In the genomic region with DNA sequence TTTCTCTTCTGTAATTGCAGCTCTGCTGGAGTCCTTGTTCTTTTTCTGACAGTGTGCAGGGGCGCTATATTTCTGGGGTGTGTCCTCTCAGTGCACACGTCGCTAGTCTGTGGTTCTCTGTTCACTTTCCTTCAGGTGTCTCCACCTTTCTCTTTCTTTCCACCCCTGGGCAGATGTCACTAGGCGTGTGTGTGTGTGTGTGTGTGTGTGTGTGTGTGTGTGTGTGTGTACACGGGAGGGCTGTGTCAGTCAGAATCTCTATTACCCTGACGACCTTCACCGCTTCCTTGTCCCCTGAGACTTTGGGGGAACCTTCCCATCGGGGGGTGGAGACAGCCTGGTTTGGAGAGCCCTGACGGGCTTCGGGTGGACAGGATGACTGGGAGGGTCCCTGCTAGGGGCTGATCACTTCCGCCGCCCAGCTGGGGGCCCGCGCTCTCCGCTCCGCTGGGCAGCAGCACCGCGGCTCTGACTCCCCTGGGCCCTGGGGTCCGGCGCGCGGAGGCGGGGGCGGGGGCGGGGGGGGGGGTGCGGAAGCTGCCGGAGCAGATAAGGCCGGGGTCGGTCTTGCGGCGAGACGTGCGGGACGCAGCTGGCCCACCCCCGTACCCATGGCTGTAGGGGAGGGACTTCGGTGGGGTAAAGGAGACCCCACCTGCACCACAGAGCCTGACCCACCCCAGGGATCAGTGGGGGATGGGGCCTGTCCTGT, we compare ENCODE assay signal across 8 mouse cellular contexts. TPM values are rescaled to one million over a fixed set of nuclear protein-coding genes. Genes with fewer than 3 reads are reported as not detected.
DNase-seq lines count a peak whose midpoint lies in the region; ATAC-seq lines count a peak whose summit lies in the region.

No protein-coding gene starts in this region.

- no peaks in the 10 kb centered on the region for H3K36me3 ChIP-seq in heart, embryonic 11.5 days (ENCODE audit: control insufficient read depth, insufficient read depth, low read length)
- no peaks in the 10 kb centered on the region for H3K36me3 ChIP-seq in forebrain, embryonic 10.5 days (replicated peaks)
- no peaks in the 10 kb centered on the region for H3K36me3 ChIP-seq in limb, embryonic 12.5 days
- no peaks in the 10 kb centered on the region for H3K36me3 ChIP-seq in neural tube, embryonic 12.5 days

- H3K9ac ChIP-seq in heart, embryonic 11.5 days (ENCODE audit: low read depth, low read length): peak overlapping the region; percentile 79
- peak overlapping the region; percentile 79 for H3K9ac ChIP-seq in limb, embryonic 12.5 days (replicated peaks)
- H3K9ac ChIP-seq in neural tube, embryonic 12.5 days: peak overlapping the region; percentile 70

- intact Hi-C loops in left cerebral cortex, postnatal 10 days (cut with DNase I): no loop called here

- H3K4me1 ChIP-seq in heart, embryonic 11.5 days (ENCODE audit: control insufficient read depth, insufficient read depth, low read length): peaks cover 6% of the 10 kb centered on the region
- H3K4me1 ChIP-seq in forebrain, embryonic 10.5 days: peaks cover 20% of the 10 kb centered on the region
- H3K4me1 ChIP-seq in limb, embryonic 12.5 days (replicated peaks): peaks cover 15% of the 10 kb centered on the region
- peaks cover 10% of the 10 kb centered on the region for H3K4me1 ChIP-seq in neural tube, embryonic 12.5 days

- ATAC-seq in heart, embryonic 11.5 days (replicated peaks; ENCODE audit: insufficient number of reproducible peaks, low FRiP score, low TSS enrichment): peak; percentile 51
- ATAC-seq in CD4-positive, CD25-positive, alpha-beta regulatory T cell, adult 4 months: peak; percentile 54
- no peak for ATAC-seq in limb, embryonic 12.5 days (ENCODE audit: insufficient number of reproducible peaks, insufficient read depth, low FRiP score, low TSS enrichment, low read depth)
- peak; percentile 88 for ATAC-seq in neural tube, embryonic 12.5 days (ENCODE audit: low FRiP score, low read depth)

- DNase-seq in heart, adult 8-10 months (ENCODE audit: low spot score): no peak
- DNase-seq in forebrain, embryonic 10.5 days (ENCODE audit: extremely low spot score, low spot score): peak; percentile 36
- DNase-seq in cerebellum, adult 11 months: no peak
- no peak for DNase-seq in left cerebral cortex, postnatal 10 days (ENCODE audit: extremely low spot score in 1 of 2, low spot score in 2 of 2)

- under 1% methylated on average over 30 of the region's 36 CpGs for WGBS in heart, embryonic 11.5 days (ENCODE audit: insufficient replicate concordance)
- WGBS in forebrain, embryonic 10.5 days: under 1% methylated on average over 33 of the region's 36 CpGs
- 2% methylated on average over 31 of the region's 36 CpGs for WGBS in limb, embryonic 12.5 days
- WGBS in neural tube, embryonic 12.5 days: 3% methylated on average over 28 of the region's 36 CpGs

- peak overlapping the region; percentile 51 for H3K4me3 ChIP-seq in heart, embryonic 11.5 days (ENCODE audit: low read depth, low read length)
- H3K4me3 ChIP-seq in forebrain, embryonic 10.5 days: peak overlapping the region; percentile 58
- peak overlapping the region; percentile 62 for H3K4me3 ChIP-seq in limb, embryonic 12.5 days (replicated peaks)
- H3K4me3 ChIP-seq in neural tube, embryonic 12.5 days: peak overlapping the region; percentile 47

- H3K9me3 ChIP-seq in heart, embryonic 11.5 days (replicated peaks; ENCODE audit: control insufficient read depth, low read length): no peaks in the 10 kb centered on the region
- H3K9me3 ChIP-seq in forebrain, embryonic 10.5 days: no peaks in the 10 kb centered on the region
- H3K9me3 ChIP-seq in limb, embryonic 12.5 days: no peaks in the 10 kb centered on the region
- H3K9me3 ChIP-seq in neural tube, embryonic 12.5 days: no peaks in the 10 kb centered on the region

- H3K27me3 ChIP-seq in heart, embryonic 11.5 days (ENCODE audit: control insufficient read depth, insufficient read depth, low read length): no peaks in the 10 kb centered on the region
- H3K27me3 ChIP-seq in forebrain, embryonic 10.5 days (ENCODE audit: poor library complexity, severe bottlenecking): peaks cover 30% of the 10 kb centered on the region
- 0 out of 2 replicates have a peak, but pooled peaks cover 10% of the 10 kb centered on the region for H3K27me3 ChIP-seq in limb, embryonic 12.5 days
- no peaks in the 10 kb centered on the region for H3K27me3 ChIP-seq in neural tube, embryonic 12.5 days (replicated peaks)

- no peak overlapping the region for H3K27ac ChIP-seq in heart, embryonic 11.5 days (ENCODE audit: low read depth, low read length)
- peak overlapping the region; percentile 84 for H3K27ac ChIP-seq in forebrain, embryonic 10.5 days
- no peak overlapping the region for H3K27ac ChIP-seq in limb, embryonic 12.5 days
- H3K27ac ChIP-seq in neural tube, embryonic 12.5 days: peak overlapping the region; percentile 15; the same call in 1 of the 2 replicates

- H3K4me2 ChIP-seq in heart, embryonic 11.5 days: peak overlapping the region; percentile 81
- H3K4me2 ChIP-seq in limb, embryonic 12.5 days: peak overlapping the region; percentile 99
- peak overlapping the region; percentile 95 for H3K4me2 ChIP-seq in neural tube, embryonic 12.5 days (replicated peaks)

RNA-seq across cellular contexts. Expression of a gene that starts 3.7 kb away (rescaled TPM):
- 1.7 and 1.9 TPM in 2 replicates for polyA plus RNA-seq in heart, embryonic 11.5 days (2014; fragmentation: Nextera tagmentation; extraction: Ambion mirVana)
- 1 to 10 TPM; 2.8 to 6.1 (median 3.2) TPM for total RNA-seq in heart, adult 8-10 months (2022)
- under 1 TPM in 1 of 2 experiments, not detected in 1; 0.49 TPM for polyA plus RNA-seq in CD4-positive, CD25-positive, alpha-beta regulatory T cell, adult 4 months (2017; shearing (Covaris generic))
- polyA plus RNA-seq in forebrain, embryonic 10.5 days (2016; fragmentation: Nextera tagmentation; extraction: Ambion mirVana): 2.8 and 3.1 TPM in 2 replicates
- 2.8 and 3.3 TPM in 2 replicates for polyA plus RNA-seq in limb, embryonic 12.5 days (2016; fragmentation: Nextera tagmentation; extraction: Ambion mirVana)
- polyA plus RNA-seq in neural tube, embryonic 12.5 days (2016; fragmentation: Nextera tagmentation; extraction: Ambion mirVana): 4.0 and 4.6 TPM in 2 replicates
- 1 to 10 TPM; 5.2 to 5.6 TPM for total RNA-seq in left cerebral cortex, postnatal 10 days (2021)

RNA-seq across cellular contexts. Expression of a gene that starts 8.3 kb away (rescaled TPM):
- 34.0 and 36.3 TPM in 2 replicates for polyA plus RNA-seq in heart, embryonic 11.5 days (2014; fragmentation: Nextera tagmentation; extraction: Ambion mirVana)
- 10 to 100 TPM; 19.0 to 26.0 (median 23.6) TPM for total RNA-seq in heart, adult 8-10 months (2022)
- polyA plus RNA-seq in CD4-positive, CD25-positive, alpha-beta regulatory T cell, adult 4 months (2017; shearing (Covaris generic)): 10 to 100 TPM; 33.1 to 55.2 TPM
- polyA plus RNA-seq in forebrain, embryonic 10.5 days (2016; fragmentation: Nextera tagmentation; extraction: Ambion mirVana): 17.8 and 17.9 TPM in 2 replicates
- polyA plus RNA-seq in limb, embryonic 12.5 days (2016; fragmentation: Nextera tagmentation; extraction: Ambion mirVana): 45.2 and 49.0 TPM in 2 replicates
- polyA plus RNA-seq in neural tube, embryonic 12.5 days (2016; fragmentation: Nextera tagmentation; extraction: Ambion mirVana): 30.0 and 30.9 TPM in 2 replicates
- 10 to 100 TPM; 25.7 to 27.6 TPM for total RNA-seq in left cerebral cortex, postnatal 10 days (2021)

RNA-seq across cellular contexts. Expression of a gene that starts 24.7 kb away (rescaled TPM):
- polyA plus RNA-seq in heart, embryonic 11.5 days (2014; fragmentation: Nextera tagmentation; extraction: Ambion mirVana): 316 and 322 TPM in 2 replicates
- 100 to 1,000 TPM; 192 to 274 (median 220) TPM for total RNA-seq in heart, adult 8-10 months (2022)
- polyA plus RNA-seq in CD4-positive, CD25-positive, alpha-beta regulatory T cell, adult 4 months (2017; shearing (Covaris generic)): 100 to 1,000 TPM; 198 to 201 TPM
- polyA plus RNA-seq in forebrain, embryonic 10.5 days (2016; fragmentation: Nextera tagmentation; extraction: Ambion mirVana): 361 TPM in 2 replicates
- 350 and 352 TPM in 2 replicates for polyA plus RNA-seq in limb, embryonic 12.5 days (2016; fragmentation: Nextera tagmentation; extraction: Ambion mirVana)
- 281 and 296 TPM in 2 replicates for polyA plus RNA-seq in neural tube, embryonic 12.5 days (2016; fragmentation: Nextera tagmentation; extraction: Ambion mirVana)
- 100 to 1,000 TPM; 207 to 208 TPM for total RNA-seq in left cerebral cortex, postnatal 10 days (2021)

RNA-seq across cellular contexts. Expression of a gene that starts 39.5 kb away (rescaled TPM):
- 470 and 665 TPM in 2 replicates for polyA plus RNA-seq in heart, embryonic 11.5 days (2014; fragmentation: Nextera tagmentation; extraction: Ambion mirVana)
- 1,000 to 10,000 TPM; 1,514 to 2,177 (median 1,722) TPM for total RNA-seq in heart, adult 8-10 months (2022)
- not detected for polyA plus RNA-seq in CD4-positive, CD25-positive, alpha-beta regulatory T cell, adult 4 months (2017; shearing (Covaris generic))
- not detected in 2 replicates for polyA plus RNA-seq in forebrain, embryonic 10.5 days (2016; fragmentation: Nextera tagmentation; extraction: Ambion mirVana)
- polyA plus RNA-seq in limb, embryonic 12.5 days (2016; fragmentation: Nextera tagmentation; extraction: Ambion mirVana): 0.09 and 0.12 TPM in 2 replicates
- polyA plus RNA-seq in neural tube, embryonic 12.5 days (2016; fragmentation: Nextera tagmentation; extraction: Ambion mirVana): 0.30 and 0.80 TPM in 2 replicates
- under 1 TPM; 0.51 to 0.61 TPM for total RNA-seq in left cerebral cortex, postnatal 10 days (2021)

RNA-seq across cellular contexts. Expression of a gene that starts 43.0 kb away (rescaled TPM):
- 11.1 and 11.3 TPM in 2 replicates for polyA plus RNA-seq in heart, embryonic 11.5 days (2014; fragmentation: Nextera tagmentation; extraction: Ambion mirVana)
- total RNA-seq in heart, adult 8-10 months (2022): 10 to 100 TPM; 15.4 to 19.4 (median 16.4) TPM
- 1 to 10 TPM; 5.4 to 7.7 TPM for polyA plus RNA-seq in CD4-positive, CD25-positive, alpha-beta regulatory T cell, adult 4 months (2017; shearing (Covaris generic))
- 4.9 and 5.2 TPM in 2 replicates for polyA plus RNA-seq in forebrain, embryonic 10.5 days (2016; fragmentation: Nextera tagmentation; extraction: Ambion mirVana)
- polyA plus RNA-seq in limb, embryonic 12.5 days (2016; fragmentation: Nextera tagmentation; extraction: Ambion mirVana): 8.5 and 8.7 TPM in 2 replicates
- polyA plus RNA-seq in neural tube, embryonic 12.5 days (2016; fragmentation: Nextera tagmentation; extraction: Ambion mirVana): 3.5 and 4.7 TPM in 2 replicates
- total RNA-seq in left cerebral cortex, postnatal 10 days (2021): under 1 TPM; 0.24 to 0.49 TPM

Comparison
In these comparisons a context has a peak if more than half of its experiments do, and no peak if none do; other contexts are left out.
1. H3K27ac ChIP-seq: peak in forebrain, embryonic 10.5 days (single experiment) and neural tube, embryonic 12.5 days (single experiment); none in heart, embryonic 11.5 days (single experiment) and limb, embryonic 12.5 days (single experiment).
2. Peak in every context shown above with its lines, with median percentiles within 50 percentile points of each other: H3K4me2 ChIP-seq, H3K4me3 ChIP-seq and H3K9ac ChIP-seq.